Mouse (Mus musculus): ENCODE results near the gene Laptm4a.

The Laptm4a gene

DNA sequence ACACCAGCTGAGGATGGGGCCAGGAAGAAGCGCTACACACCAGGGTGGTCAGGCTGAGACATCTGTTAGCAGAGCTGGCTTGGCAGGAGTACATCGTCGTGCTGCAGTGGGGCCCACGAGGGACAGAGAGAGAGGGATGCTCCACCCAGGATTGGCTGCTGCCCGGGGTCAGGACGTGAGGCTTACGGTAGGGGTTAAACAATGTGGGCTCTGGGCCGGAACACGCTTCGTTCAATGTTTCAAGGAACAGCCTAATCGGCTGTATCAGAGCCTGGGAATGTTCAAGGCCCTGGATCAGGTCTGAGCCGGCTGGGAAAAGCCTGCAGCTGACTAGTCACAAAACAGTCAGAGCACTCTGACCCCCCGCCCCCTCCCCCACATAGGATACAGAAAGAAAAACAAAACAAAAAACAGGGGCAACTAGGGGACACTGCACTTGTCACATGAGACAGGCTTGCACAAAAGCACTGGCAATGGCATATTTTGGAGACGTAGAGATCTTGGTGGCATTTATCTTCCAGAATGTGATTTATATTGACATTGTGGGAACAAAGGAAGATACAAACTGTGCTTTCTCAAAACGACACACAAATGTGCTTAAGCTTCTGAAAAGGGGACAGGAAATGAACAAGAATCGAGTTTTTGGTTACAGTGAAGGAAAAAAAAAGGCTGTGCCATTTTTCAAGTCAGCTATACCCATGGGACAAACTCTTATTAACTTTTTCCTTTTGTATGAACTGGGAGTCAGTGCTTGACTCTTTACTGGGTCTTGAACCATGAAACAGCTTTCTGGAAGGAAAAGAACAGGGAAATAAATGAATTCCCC is 8.4 kb upstream of the Laptm4a start:
- DNase-seq (ENCODE audit: low read depth) = no peak

DNA sequence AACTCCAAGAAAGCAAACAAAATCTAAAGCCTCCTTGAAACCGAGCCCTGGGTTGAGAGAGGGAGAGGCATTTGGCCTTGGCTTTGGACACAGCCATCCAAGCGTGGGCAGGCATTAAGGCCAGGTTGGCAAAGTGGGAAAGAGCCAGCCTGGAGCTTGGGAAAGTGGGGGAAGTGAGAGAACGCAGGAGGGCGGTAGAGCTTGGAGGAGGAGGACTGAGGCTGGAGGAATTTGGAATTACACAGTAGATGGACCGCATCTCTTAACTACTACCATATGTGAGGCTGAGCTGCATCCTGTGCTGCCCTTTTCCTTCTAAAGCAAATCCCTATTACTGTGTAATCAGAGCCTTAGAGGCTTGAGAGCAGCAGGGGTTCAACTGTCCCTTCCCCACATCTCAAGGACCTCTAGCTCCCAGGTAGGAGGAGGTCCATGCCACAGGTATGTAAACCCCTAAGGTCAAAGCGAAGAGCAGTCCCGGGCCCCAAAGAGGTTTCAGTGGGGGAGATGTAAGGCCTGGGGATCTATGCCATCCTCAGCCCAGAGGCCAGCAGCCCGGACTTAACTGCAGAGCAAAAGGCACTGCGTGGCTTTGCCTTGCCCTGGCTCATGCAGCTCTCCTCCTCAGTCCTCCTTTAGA is 7.6 kb upstream of the Laptm4a start:
- DNase-seq (ENCODE audit: low read depth) = no peak

- no peak for DNase-seq (ENCODE audit: low read depth)
These were observed 5.1 kb upstream of the Laptm4a start for GRCm38 (mm10) chr12:8916378-8916777.

DNA sequence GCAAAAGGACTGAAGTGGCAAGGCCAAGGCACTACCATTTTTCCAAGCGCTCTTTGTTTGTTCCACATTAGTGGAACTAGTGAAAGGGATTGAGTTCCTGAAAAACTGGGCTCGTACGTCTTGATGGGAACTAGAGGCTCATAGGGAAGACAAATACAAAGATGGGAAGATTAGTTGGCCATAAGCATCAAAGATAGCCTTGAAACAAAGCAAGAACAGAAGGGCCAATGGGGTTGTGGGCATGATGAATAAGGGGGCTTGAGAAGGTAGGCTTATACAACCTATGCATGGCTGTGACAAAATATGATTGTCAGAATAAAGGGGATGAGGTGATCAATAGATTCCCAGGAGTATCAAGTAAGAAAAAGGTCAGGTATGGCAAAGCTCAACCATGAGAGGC is 2.2 kb upstream of the Laptm4a start:
- no peak for DNase-seq (ENCODE audit: low read depth)

DNA sequence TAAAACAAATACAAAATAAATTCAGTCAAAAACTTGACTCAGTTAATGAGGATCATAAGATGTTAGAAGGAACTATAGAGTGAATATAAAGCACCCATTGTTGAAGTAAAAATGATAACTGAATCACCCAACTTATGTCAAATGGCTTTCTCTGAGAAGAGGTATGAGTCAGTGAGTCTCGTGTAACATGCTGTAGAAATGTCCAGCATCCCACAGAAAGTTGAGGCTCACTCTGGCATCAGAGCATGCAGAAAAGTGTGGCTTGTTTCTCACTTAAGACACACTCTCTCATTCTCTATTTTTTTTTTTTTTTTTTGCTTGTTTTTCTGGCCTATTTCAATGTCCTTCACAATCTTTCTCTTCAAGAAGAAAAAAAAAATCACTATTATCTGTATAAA is 469 bp upstream of the Laptm4a start:
- DNase-seq (ENCODE audit: low read depth) = no peak

DNA sequence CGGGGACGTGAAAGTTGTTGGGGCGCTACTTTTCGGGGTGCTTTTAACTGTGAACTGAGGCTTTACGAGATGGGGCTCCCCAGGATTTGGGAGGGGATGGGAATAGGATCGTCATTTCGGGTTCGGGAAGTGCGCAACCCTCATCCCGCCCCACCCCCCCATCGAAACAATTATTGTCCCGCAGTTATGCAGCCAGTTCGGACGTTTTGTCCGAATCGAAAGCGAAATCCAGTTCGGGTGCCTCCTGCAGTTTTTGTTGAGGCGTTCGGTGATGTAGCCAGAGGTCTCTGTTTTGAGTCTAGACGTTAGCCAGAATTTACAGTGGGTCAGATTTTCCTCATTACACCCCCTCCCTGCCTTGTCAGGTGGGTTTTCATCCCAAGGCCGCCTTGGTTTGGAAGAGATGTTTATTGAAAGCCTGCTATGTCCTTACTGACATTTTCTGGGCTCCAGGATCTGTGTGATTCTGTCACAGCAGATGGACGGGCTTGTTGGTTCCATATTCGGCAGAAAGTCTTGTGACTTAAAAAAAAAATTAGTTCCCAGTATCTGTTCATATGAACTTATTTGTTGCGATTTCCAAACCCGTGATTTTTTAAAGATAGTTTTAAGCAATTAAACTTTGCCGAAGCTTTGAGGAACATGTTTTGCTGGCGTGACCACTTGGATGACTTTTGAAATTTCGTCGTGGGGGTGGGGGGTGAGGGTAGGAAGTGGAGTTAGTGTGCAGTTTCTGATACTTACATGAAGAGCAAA is 1.1 kb downstream of the Laptm4a start:
- no peak for DNase-seq (ENCODE audit: low read depth)

GRCm38 (mm10) chr12:8923125-8923410 is 1.6 kb downstream of the Laptm4a start:
- peak; percentile 72 for DNase-seq (ENCODE audit: low read depth)

DNA sequence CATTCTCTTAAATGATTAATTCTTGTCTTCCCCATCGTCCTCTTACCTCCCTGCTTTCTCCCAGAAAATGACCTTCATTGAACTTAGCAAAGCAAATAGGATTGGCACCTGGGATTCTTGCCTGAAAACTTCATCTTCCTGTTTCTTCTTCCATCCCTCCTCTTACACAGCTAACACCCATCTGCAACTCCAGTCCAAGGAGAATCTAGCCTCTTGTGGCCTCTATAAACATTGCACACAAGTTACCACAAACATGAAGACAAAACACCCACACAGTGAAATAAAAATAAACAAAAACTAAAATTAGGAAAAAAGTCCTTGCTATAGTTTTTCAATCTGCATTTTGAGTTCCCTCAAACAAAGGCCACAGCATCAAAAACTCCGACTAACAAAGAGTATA is 2.1 kb downstream of the Laptm4a start:
- peak; percentile 20 for DNase-seq (ENCODE audit: low read depth)

DNA sequence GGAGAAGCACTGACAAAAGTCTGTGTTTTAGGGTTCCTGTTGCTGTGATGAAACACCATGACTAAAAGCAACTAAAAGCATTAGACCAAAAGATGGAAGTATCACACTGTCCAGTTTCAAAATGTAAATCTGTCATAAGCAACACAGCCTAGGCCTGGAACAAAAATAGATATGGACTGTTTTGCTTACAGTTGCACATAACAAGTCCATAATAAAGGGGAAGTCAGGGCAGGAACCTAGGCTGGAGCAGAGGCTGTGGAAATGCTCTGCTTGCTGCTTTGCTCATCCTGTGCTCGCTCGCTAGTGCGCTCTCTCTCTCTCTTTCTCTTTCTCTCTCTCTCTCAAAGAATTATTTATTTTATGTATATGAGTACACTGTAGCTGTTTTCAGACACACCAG is 6.2 kb downstream of the Laptm4a start:
- peak; percentile 71 for DNase-seq (ENCODE audit: low read depth)

GRCm38 (mm10) chr12:8928766-8929165 is 7.3 kb downstream of the Laptm4a start:
- DNase-seq (ENCODE audit: low read depth) = peak; percentile 15

DNA sequence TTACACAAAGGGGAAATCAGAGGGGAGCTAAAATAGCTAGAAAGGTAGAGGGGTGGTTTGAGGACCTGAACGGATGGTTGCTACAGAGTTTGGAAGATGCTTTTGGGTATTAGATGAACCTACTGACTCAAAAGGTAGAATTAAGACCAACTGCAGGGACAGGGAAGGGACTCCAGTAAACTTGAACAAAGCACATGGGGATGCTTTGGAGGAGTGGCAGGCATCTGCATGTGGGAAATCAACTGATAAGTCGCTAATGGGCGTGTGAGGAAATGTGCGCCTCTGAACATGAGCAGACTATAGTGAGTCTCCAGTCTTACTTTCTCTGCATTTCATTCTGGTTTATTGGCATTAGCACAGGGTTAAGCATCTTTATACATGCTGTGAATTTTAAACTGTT is 9.6 kb downstream of the Laptm4a start:
- no peak for DNase-seq (ENCODE audit: low read depth)

DNA sequence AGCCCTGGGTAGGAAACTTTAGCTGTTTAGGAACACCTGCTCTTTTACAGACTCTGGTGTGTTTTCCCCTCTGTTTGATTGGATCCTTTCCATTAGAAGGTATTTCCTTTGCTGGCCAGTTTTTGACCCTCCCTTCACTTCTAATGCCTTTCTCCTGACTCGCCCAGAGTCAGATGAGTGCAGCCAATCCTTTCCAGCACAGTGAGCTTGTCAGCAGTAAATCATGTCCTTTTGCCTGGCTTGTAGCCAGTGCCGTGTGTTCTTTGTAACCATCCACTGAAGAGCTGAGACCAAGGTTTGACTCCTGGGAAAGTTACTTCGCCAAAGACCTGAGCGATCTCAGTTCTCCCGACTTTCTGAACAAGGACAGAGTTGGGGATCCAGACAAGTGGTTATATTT is 13.9 kb downstream of the Laptm4a start:
- no peak for DNase-seq (ENCODE audit: low read depth)

DNA sequence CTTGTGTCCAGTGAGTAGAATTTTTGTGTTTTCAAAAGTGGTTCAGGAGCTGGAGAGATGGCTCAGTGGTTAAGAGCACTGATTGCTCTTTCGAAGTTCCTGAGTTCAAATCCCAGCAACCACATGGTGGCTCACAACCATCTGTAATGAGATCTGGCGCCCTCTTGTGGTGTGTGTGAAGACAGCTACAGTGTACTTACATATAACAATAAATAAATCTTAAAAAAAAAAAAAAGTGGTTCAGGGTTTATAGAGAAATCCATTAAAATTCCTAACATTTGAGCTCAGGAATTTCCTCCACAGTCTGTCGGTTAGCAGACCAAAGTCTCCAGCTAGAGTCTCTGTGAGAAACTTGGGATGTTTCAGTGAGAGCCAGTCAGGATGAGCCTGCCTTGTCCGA is 14.7 kb downstream of the Laptm4a start:
- peak; percentile 28 for DNase-seq (ENCODE audit: low read depth)

DNA sequence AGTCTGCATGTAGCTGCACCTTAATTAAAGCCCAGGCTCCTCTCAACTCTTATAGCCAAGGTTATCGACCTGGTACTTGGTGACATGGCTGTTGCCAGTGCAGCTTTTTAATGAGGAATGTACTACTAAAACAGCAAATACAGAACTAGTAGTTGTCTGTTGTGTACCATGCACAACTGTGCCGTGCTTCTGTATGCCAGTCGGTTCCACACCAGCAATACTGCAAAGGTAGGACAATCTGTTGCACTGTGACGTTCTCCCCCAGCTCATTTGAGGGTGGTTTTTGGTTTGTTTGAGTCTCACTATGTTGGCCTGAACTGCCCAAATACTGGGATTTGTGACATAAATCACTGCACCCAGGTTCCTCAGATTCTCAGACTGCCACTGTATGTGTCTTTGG is 18.0 kb downstream of the Laptm4a start:
- DNase-seq (ENCODE audit: low read depth) = no peak

DNA sequence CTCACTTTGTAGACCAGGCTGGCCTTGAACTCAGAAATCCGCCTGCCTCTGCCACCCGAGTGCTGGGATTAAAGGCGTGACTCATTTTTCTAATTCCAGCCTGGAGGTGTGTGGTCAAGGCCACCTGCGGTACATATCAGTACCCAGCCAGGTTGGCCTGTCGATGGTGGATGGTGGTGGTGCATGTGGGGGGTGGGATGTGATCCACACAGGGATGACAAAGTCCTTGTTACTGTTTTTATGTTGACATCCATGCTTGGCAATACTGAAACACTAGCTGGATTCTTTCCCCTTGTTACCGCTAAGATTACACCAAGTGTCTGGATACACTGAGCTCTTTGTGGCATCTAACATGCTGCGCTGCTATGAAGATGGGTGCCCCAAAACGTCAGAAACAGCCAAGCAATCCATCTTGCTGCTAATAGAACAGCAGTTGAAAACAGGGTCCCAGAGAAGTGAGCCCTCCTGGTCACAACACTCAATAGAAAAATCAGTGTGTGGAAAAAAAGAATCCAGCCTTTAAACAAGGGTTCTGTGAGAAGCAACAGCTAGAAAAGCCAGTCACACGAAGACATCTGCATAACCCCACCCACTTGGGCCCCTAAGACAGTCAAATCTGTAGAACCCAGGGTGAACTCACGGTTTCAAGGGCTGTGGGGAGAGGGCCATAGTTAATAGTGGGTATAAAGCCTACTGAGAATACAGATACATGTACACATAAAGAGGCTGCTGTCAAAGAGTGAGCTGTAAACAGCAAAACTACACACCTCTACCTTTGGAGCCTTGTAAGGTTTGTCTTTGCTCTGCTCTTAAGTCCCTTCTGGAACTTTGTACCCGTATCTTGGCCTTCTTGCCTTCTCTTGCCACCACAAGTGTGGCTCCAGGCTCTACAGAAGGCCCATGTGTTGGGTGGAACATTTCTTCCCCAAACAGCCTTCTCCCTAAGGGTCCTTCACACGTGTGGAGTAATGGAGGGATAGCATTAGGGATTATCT is 18.8 kb downstream of the Laptm4a start:
- DNase-seq (ENCODE audit: low read depth) = no peak

- no peak for DNase-seq (ENCODE audit: low read depth)
These were observed 19.7 kb downstream of the Laptm4a start for GRCm38 (mm10) chr12:8941131-8941615.

DNA sequence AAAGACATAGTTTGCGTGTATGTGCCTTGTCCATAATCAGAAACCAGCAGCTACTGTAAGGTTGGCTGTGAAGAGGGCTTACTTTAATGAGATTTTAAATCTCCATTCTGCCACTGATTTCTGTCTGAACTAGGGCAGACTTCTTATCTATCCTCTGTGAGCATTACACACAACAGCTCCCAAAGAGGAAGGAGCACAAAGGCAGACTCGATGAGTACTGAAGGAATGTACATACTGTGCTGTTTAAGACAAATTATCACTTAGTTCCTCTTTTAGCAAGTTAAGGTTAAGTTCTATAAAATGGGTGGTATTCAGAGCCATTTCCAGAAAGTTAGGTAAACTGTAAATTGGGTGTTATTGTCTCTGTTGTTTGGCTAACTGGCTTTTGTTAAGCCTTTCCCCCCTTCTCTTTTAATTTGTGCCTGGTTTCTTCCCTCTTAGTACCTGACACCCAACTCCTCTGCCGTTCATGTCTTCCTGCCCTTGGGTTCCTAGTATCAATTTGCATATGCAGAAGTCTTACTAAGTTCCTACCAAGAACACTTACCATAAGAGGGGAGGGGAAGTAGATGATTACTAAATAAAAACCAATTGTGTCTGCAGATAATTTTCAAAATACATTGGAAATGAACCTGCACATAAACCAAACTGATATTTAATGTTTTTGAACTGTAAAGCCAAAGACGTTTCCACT is 20.4 kb downstream of the Laptm4a start:
- peak; percentile 43 for DNase-seq (ENCODE audit: low read depth)

DNA sequence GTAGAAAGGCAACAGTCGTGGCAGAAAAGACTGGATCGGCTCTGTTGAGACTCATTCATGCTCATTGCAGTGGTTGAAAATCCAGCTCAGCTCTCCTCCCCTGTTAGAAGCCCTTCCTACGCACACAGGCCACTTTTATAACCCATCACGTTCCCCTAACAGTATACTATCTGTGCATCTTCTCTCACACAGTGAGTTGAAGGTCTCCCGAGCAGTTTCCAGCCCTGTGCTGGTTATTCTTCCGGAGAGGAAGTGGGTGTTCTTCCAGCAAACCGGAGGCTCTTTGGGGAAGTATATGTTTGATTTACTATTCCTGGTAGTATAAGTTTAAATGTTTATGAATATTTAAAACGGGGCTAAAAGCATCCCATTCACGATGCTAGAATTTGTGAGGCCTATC is 25.7 kb downstream of the Laptm4a start:
- DNase-seq (ENCODE audit: low read depth) = no peak

GRCm38 (mm10) chr12:8947714-8948464 is 26.4 kb downstream of the Laptm4a start, which contains the start of gene Matn3:
Gene Matn3 (plus strand): TSS chr12:8947929.
- no peak for DNase-seq (ENCODE audit: low read depth)

DNA sequence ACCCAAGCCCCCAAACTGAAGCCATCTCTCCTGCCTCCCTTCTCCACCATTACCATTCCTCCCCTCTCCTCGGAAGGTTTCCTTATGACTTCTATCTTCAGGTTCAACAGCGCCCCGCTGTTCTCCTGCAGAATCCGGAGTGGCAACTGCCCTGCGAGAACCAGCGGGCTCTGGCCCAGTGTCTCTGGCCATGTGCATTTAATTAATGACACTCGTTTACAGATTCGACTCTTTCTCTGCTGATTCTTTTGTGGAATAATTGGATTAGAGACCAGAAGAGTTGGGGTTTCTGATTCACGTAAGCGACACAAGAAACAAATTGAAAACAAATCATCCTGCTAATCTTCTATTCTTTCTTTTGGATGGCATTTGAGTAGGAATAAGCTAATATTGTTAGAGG is 31.7 kb downstream of the Laptm4a start:
- DNase-seq (ENCODE audit: low read depth) = no peak

Data from 416B (cell line).